Mouse (Mus musculus): ENCODE measurements around the gene Psmc3ip. TPM values are rescaled to one million over a fixed set of nuclear protein-coding genes. Genes with fewer than 3 reads are reported as not detected.

Gene Psmc3ip
- polyA plus RNA-seq, 1 experiment from 2014 or later, result 18.1 TPM

DNA sequence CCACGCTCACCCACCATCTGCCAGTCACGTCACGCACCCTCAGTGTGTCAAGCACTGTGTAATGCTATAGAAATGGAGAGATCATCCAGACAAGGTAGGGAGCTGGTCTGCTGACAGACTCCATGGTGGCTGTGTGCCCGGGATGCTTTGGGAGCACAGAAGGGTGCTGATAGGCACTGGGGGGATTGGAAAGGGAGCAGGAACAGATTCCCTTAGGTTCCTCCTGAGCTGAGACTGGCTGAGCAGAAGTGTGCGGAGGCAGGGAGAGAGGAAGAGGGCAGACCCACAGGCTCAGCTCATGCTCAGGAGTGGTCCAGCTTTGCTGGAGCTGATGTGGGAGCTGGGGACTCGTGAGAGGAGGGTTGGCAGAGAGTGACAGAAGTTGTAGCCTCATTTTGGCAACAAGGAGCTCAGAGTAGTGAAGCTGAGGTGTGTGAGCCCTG is 44.2 kb downstream of the Psmc3ip start:
- Histone ChIP-seq H3K4me2 (ENCODE audit: low read depth, low read length) (no peak overlapping the region), H3K27ac (ENCODE audit: low read length) (no peak overlapping the region), H3K4me1 (ENCODE audit: control insufficient read depth, insufficient read depth, low read length) (peaks cover 13% of the 10 kb centered on the region), H3K4me3 (ENCODE audit: low read length) (no peak overlapping the region), H3K9ac (ENCODE audit: low read depth, low read length) (no peak overlapping the region), H3K36me3 (ENCODE audit: control insufficient read depth, insufficient read depth, low read length) (peaks cover 3% of the 10 kb centered on the region; the same call in 1 of the 2 replicates), H3K27me3 (replicated peaks; ENCODE audit: control insufficient read depth, insufficient read depth, low read length) (no peaks in the 10 kb centered on the region), H3K9me3 (ENCODE audit: control insufficient read depth, low read length) (no peaks in the 10 kb centered on the region)
- ATAC-seq, result no peak
- WGBS, result 88% methylated on average over 6 of the region's 6 CpGs

DNA sequence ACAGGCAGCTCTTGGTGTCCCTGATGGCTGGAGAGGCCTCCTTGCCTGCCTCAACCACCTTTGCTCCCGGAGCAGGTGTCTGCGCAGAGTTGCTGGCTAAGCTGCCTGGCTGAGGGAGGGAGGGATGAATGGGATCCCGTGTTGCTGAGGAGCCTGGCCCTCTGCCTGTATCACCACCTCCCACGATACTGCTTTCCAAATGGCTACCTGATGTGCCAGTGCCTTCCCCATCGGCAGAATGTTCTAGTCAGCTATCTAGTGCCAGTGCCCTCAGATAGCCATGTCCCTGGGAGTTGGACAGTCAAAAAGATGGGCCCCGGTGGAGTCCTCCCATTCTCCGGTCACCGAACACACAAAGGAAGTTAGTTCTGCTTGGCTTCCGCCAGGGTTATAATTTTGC is 44.9 kb downstream of the Psmc3ip start:
- 88% methylated on average over 9 of the region's 9 CpGs for WGBS
- Histone ChIP-seq H3K36me3 (ENCODE audit: control insufficient read depth, insufficient read depth, low read length) (peaks cover 3% of the 10 kb centered on the region; the same call in 1 of the 2 replicates), H3K27ac (ENCODE audit: low read length) (no peak overlapping the region), H3K4me2 (ENCODE audit: low read depth, low read length) (no peak overlapping the region), H3K9me3 (ENCODE audit: control insufficient read depth, low read length) (no peaks in the 10 kb centered on the region), H3K27me3 (replicated peaks; ENCODE audit: control insufficient read depth, insufficient read depth, low read length) (no peaks in the 10 kb centered on the region), H3K4me3 (ENCODE audit: low read length) (no peak overlapping the region), H3K9ac (ENCODE audit: low read depth, low read length) (no peak overlapping the region), H3K4me1 (ENCODE audit: control insufficient read depth, insufficient read depth, low read length) (peaks cover 6% of the 10 kb centered on the region)
- ATAC-seq, result no peak

DNA sequence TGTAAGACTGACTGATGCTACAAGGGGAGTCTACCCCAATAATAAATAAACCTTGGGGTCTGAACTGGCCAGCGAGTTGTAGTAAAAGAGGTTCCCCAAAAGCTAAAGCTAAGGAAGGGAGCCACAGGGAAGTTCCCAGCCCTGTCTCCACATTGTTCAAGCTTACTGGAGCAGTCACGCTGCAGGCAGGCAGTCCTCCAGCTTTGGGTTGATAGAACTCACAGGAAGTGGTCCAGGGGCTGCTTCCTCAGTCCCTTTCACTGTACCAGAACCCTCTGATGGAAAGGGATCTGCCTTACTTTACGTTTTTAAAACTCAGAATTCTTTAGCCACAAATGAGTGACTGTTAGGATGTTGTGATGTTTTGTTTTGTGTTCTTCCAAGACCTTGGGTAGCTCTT is 47.7 kb downstream of the Psmc3ip start:
- Histone ChIP-seq H3K4me2 (ENCODE audit: low read depth, low read length) (no peak overlapping the region), H3K27me3 (replicated peaks; ENCODE audit: control insufficient read depth, insufficient read depth, low read length) (no peaks in the 10 kb centered on the region), H3K9me3 (ENCODE audit: control insufficient read depth, low read length) (no peaks in the 10 kb centered on the region), H3K4me3 (ENCODE audit: low read length) (no peak overlapping the region), H3K4me1 (ENCODE audit: control insufficient read depth, insufficient read depth, low read length) (no peaks in the 10 kb centered on the region), H3K27ac (ENCODE audit: low read length) (no peak overlapping the region), H3K36me3 (ENCODE audit: control insufficient read depth, insufficient read depth, low read length) (peaks cover 10% of the 10 kb centered on the region; the same call in 1 of the 2 replicates), H3K9ac (ENCODE audit: low read depth, low read length) (no peak overlapping the region)
- ATAC-seq, result no peak
- 74% methylated on average over 3 of the region's 3 CpGs for WGBS

GRCm38 (mm10) chr11:101046440-101046839 is 48.8 kb downstream of the Psmc3ip start:
- Histone ChIP-seq H3K4me2 (ENCODE audit: low read depth, low read length) (no peak overlapping the region), H3K36me3 (ENCODE audit: control insufficient read depth, insufficient read depth, low read length) (peaks cover 10% of the 10 kb centered on the region; the same call in 1 of the 2 replicates), H3K9me3 (ENCODE audit: control insufficient read depth, low read length) (no peaks in the 10 kb centered on the region), H3K4me3 (ENCODE audit: low read length) (no peak overlapping the region), H3K27me3 (replicated peaks; ENCODE audit: control insufficient read depth, insufficient read depth, low read length) (no peaks in the 10 kb centered on the region), H3K4me1 (ENCODE audit: control insufficient read depth, insufficient read depth, low read length) (no peaks in the 10 kb centered on the region), H3K27ac (ENCODE audit: low read length) (no peak overlapping the region), H3K9ac (ENCODE audit: low read depth, low read length) (no peak overlapping the region)
- WGBS, result 55% methylated on average over 9 of the region's 9 CpGs
- no peak for ATAC-seq

DNA sequence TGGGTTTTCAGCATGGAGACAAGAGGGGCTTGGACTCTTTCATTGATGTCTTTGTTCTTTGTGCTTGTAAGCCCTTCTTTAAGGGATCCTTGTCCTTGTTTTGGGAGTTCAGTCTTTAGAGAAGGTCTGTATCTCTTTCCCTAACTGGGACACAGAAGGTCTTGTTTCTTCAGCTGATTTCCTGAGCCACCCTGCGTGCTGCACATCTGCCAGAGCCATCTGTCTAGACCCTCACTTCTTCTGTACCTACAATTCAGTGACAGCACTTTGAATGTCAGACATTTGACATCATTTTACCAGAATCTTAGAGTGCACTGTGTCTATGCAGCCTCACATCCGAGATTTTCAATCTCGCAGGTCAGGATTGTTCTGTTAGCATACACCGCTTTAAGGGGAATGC is 49.4 kb downstream of the Psmc3ip start:
- ATAC-seq, result no peak
- H3K9ac ChIP-seq (ENCODE audit: low read depth, low read length), result no peak overlapping the region
- H3K4me2 ChIP-seq (ENCODE audit: low read depth, low read length), result no peak overlapping the region
- H3K27me3 ChIP-seq (replicated peaks; ENCODE audit: control insufficient read depth, insufficient read depth, low read length), result no peaks in the 10 kb centered on the region
- 87% methylated on average over 4 of the region's 4 CpGs for whole genome bisulfite sequencing
- no peak overlapping the region for H3K4me3 ChIP-seq (ENCODE audit: low read length)
- H3K27ac ChIP-seq (ENCODE audit: low read length), result no peak overlapping the region
- H3K4me1 ChIP-seq (ENCODE audit: control insufficient read depth, insufficient read depth, low read length), result no peaks in the 10 kb centered on the region
- peaks cover 10% of the 10 kb centered on the region; the same call in 1 of the 2 replicates for H3K36me3 ChIP-seq (ENCODE audit: control insufficient read depth, insufficient read depth, low read length)
- H3K9me3 ChIP-seq (ENCODE audit: control insufficient read depth, low read length), result no peaks in the 10 kb centered on the region

Small RNA genes lying within 50 kb of the gene (microRNA-seq; reads per million reads assigned to microRNA genes)
- gene Gm27626, result not detected

Other genes with a start within 250 kb of the Psmc3ip start
- gene Stat5b, start 244.7 kb downstream of the Psmc3ip start, polyA plus RNA-seq (2015; fragmentation: Nextera tagmentation; extraction: Ambion mirVana), result 20.5 and 22.8 TPM in 2 replicates
- gene Stat5a, start 236.1 kb downstream of the Psmc3ip start, polyA plus RNA-seq (2015; fragmentation: Nextera tagmentation; extraction: Ambion mirVana), result 5.8 and 6.2 TPM in 2 replicates
- gene Stat3, start 155.9 kb downstream of the Psmc3ip start, polyA plus RNA-seq (2015; fragmentation: Nextera tagmentation; extraction: Ambion mirVana), result 48.9 and 53.2 TPM in 2 replicates
- gene Cavin1, start 124.5 kb downstream of the Psmc3ip start, polyA plus RNA-seq (2015; fragmentation: Nextera tagmentation; extraction: Ambion mirVana), result 214 and 221 TPM in 2 replicates
- gene Atp6v0a1, start 86.0 kb downstream of the Psmc3ip start, polyA plus RNA-seq (2015; fragmentation: Nextera tagmentation; extraction: Ambion mirVana), result 38.8 and 43.3 TPM in 2 replicates
- gene Naglu, start 25.4 kb downstream of the Psmc3ip start, polyA plus RNA-seq (2015; fragmentation: Nextera tagmentation; extraction: Ambion mirVana), result 14.7 and 18.2 TPM in 2 replicates
- gene Hsd17b1, start 17.0 kb downstream of the Psmc3ip start, polyA plus RNA-seq (2015; fragmentation: Nextera tagmentation; extraction: Ambion mirVana), result 0.10 and 0.16 TPM in 2 replicates
- 44.4 and 47.1 TPM in 2 replicates for gene Coasy, start 12.9 kb downstream of the Psmc3ip start, polyA plus RNA-seq (2015; fragmentation: Nextera tagmentation; extraction: Ambion mirVana)
- 78.6 and 87.5 TPM in 2 replicates for gene Mlx, start 8.2 kb downstream of the Psmc3ip start, polyA plus RNA-seq (2015; fragmentation: Nextera tagmentation; extraction: Ambion mirVana)
- gene Retreg3, start 24.5 kb upstream of the Psmc3ip start, polyA plus RNA-seq (2015; fragmentation: Nextera tagmentation; extraction: Ambion mirVana), result 12.6 and 13.2 TPM in 2 replicates
- 51.0 and 56.3 TPM in 2 replicates for gene Tubg1, start 24.5 kb upstream of the Psmc3ip start, polyA plus RNA-seq (2015; fragmentation: Nextera tagmentation; extraction: Ambion mirVana)
- 3.9 and 4.2 TPM in 2 replicates for gene Tubg2, start 60.5 kb upstream of the Psmc3ip start, polyA plus RNA-seq (2015; fragmentation: Nextera tagmentation; extraction: Ambion mirVana)
- gene Cntnap1, start 75.1 kb upstream of the Psmc3ip start, polyA plus RNA-seq (2015; fragmentation: Nextera tagmentation; extraction: Ambion mirVana), result 0.86 and 0.87 TPM in 2 replicates
- 9.2 and 10.1 TPM in 2 replicates for gene Plekhh3, start 75.9 kb upstream of the Psmc3ip start, polyA plus RNA-seq (2015; fragmentation: Nextera tagmentation; extraction: Ambion mirVana)
- 0.20 and 0.29 TPM in 2 replicates for gene Ccr10, start 80.0 kb upstream of the Psmc3ip start, polyA plus RNA-seq (2015; fragmentation: Nextera tagmentation; extraction: Ambion mirVana)
- 16.2 and 18.8 TPM in 2 replicates for gene Ezh1, start 131.0 kb upstream of the Psmc3ip start, polyA plus RNA-seq (2015; fragmentation: Nextera tagmentation; extraction: Ambion mirVana)
- 87.8 and 95.1 TPM in 2 replicates for gene Ramp2, start 150.6 kb upstream of the Psmc3ip start, polyA plus RNA-seq (2015; fragmentation: Nextera tagmentation; extraction: Ambion mirVana)
- gene Vps25, start 158.3 kb upstream of the Psmc3ip start, polyA plus RNA-seq (2015; fragmentation: Nextera tagmentation; extraction: Ambion mirVana), result 152 and 155 TPM in 2 replicates
- 10.2 and 10.8 TPM in 2 replicates for gene Wnk4, start 165.1 kb upstream of the Psmc3ip start, polyA plus RNA-seq (2015; fragmentation: Nextera tagmentation; extraction: Ambion mirVana)
- gene Cntd1, start 183.6 kb upstream of the Psmc3ip start, polyA plus RNA-seq (2015; fragmentation: Nextera tagmentation; extraction: Ambion mirVana), result 0.84 and 1.0 TPM in 2 replicates
- gene Coa3, start 183.7 kb upstream of the Psmc3ip start, polyA plus RNA-seq (2015; fragmentation: Nextera tagmentation; extraction: Ambion mirVana), result 258 and 278 TPM in 2 replicates
- 136 and 145 TPM in 2 replicates for gene Becn1, start 206.8 kb upstream of the Psmc3ip start, polyA plus RNA-seq (2015; fragmentation: Nextera tagmentation; extraction: Ambion mirVana)
- 119 and 125 TPM in 2 replicates for gene Psme3, start 220.8 kb upstream of the Psmc3ip start, polyA plus RNA-seq (2015; fragmentation: Nextera tagmentation; extraction: Ambion mirVana)
- 0.86 and 0.88 TPM in 2 replicates for gene Aoc2, start 229.6 kb upstream of the Psmc3ip start, polyA plus RNA-seq (2015; fragmentation: Nextera tagmentation; extraction: Ambion mirVana)
- 2.4 and 2.7 TPM in 2 replicates for gene Aoc3, start 235.2 kb upstream of the Psmc3ip start, polyA plus RNA-seq (2015; fragmentation: Nextera tagmentation; extraction: Ambion mirVana)